Mouse (Mus musculus): ENCODE measurements around the gene Vmn1r64.
"Not testable (repeated sequence)": the region's sequence is repeated elsewhere in the genome, so short reads cannot be mapped to it uniquely, and the experiment has no call there.

Gene Vmn1r64

DNA sequence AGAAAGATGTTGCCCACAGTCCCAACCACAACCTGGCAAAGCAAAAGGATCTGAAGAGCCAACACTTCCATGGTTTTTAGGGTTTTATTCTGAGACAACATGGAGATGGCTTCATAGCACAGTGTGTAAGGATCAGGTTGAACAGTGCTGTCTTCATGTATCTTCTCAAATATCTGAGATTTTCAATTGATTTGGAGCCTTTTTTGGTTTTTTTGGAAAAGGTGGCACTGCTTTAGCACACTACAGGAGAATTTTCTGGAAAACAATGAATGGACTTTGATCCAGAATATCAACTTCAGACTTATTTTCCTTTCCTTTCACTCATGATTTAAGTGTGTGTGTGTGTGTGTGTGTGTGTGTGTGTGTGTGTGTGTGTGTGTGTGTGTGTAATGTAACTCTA lies at the start of gene Vmn1r64:
Gene Vmn1r64 (minus strand): TSS at position 101 of the 400 bp plus-strand sequence.
- in situ Hi-C loops (cut with MboI; ENCODE audit: unreplicated experiment in 2 of 2): no loop called here

DNA sequence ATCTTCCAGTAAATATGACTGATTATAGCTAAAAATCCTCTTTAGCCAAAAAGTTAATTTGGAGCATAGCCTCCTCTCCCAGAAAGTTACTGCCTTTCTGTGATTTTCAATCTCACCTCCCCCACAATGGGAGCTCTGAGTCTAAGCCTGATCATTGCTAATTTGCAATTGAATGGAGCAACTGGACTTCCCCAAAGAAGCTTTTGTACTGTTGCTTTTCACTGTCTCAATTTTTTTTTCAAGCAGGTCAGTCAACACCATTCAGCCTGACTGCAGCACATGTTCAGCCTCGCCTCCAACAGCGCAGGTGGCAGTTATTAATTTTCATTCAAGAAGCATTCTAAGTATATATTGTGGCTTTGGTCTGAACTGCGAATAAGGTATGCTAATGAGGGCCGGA lies 14.9 kb upstream of the Vmn1r64 start:
- in situ Hi-C loops (cut with MboI; ENCODE audit: unreplicated experiment in 2 of 2): no loop called here

GRCm38 (mm10) chr7:5897245-5897644 lies 12.9 kb upstream of the Vmn1r64 start:
- in situ Hi-C loops (cut with MboI; ENCODE audit: unreplicated experiment in 2 of 2): not testable (repeated sequence)

Measured in v-Abl transformed pro-B cells (cell line).